Mouse (Mus musculus) testis, adult 2 months (tissue): Measurements from ENCODE around the gene Prdm5. TPM values are rescaled to one million over a fixed set of nuclear protein-coding genes. Genes with fewer than 3 reads are reported as not detected.

Experiments used
- H3K27ac ChIP-seq: fragments of 200-500 bp; 2 replicates; pipeline ENCODE4 v1.5.1; 2012; ENCODE audit warnings: low read depth, low read length; ENCODE audit not compliant: control insufficient read depth, insufficient read depth
- H3K27me3 ChIP-seq: fragments of 200-500 bp; 2 replicates; pipeline ENCODE4 v1.6.1; 2012; ENCODE audit warnings: mild to moderate bottlenecking, low read length, moderate library complexity; ENCODE audit not compliant: control insufficient read depth, insufficient read depth
- H3K36me3 ChIP-seq: fragments of 200-500 bp; 2 replicates; pipeline ENCODE4 v1.6.1; 2012; ENCODE audit warnings: mild to moderate bottlenecking, low read length; ENCODE audit not compliant: control insufficient read depth, insufficient read depth
- H3K4me1 ChIP-seq: fragments of 200-500 bp; 2 replicates; pipeline ENCODE4 v1.6.1; 2012; ENCODE audit warnings: low read length; ENCODE audit not compliant: control insufficient read depth, insufficient read depth
- H3K4me3 ChIP-seq: fragments of 200-500 bp; 2 replicates; pipeline ENCODE4 v1.5.1; 2012; ENCODE audit warnings: low read depth, mild to moderate bottlenecking, low read length, moderate library complexity, mixed read lengths; ENCODE audit not compliant: control insufficient read depth
- CTCF ChIP-seq: fragments of 200-500 bp; IDR thresholded peaks from 2 replicates; pipeline ENCODE4 v1.5.1; 2012; ENCODE audit warnings: low read depth, mild to moderate bottlenecking, inconsistent platforms, low read length, moderate library complexity; ENCODE audit not compliant: control insufficient read depth, insufficient read depth, insufficient replicate concordance
- POLR2A ChIP-seq: fragments of 200-500 bp; IDR thresholded peaks from 2 replicates; pipeline ENCODE4 v1.6.1; 2012; ENCODE audit warnings: low read depth, mild to moderate bottlenecking, inconsistent platforms, low read length, moderate library complexity; ENCODE audit not compliant: control insufficient read depth
- polyA plus RNA-seq: library from polyadenylated mRNA; depleted of rRNA; stranded (reverse); fragments of >200 nt; gene quantifications from 2 replicates; pipeline ENCODE4 v1.2.3, GENCODE M21; 2012; rRNA removed

The Prdm5 gene
- polyA plus RNA-seq, 1 experiment: 1.4 TPM

- no peak for TF ChIP-seq POLR2A
- no peak for TF ChIP-seq CTCF
- Histone ChIP-seq H3K27me3 (no peaks in the 10 kb centered on the region), H3K27ac (no peak overlapping the region), H3K4me3 (no peak overlapping the region), H3K36me3 (no peaks in the 10 kb centered on the region), H3K4me1 (no peaks in the 10 kb centered on the region)
Observed at GRCm38 (mm10) chr6:65933177-65933576, 154.4 kb downstream of the Prdm5 start.

- no peak for TF ChIP-seq CTCF
- no peak for TF ChIP-seq POLR2A
- H3K27ac ChIP-seq: no peak overlapping the region
- no peaks in the 10 kb centered on the region for H3K4me1 ChIP-seq
- no peak overlapping the region for H3K4me3 ChIP-seq
- no peaks in the 10 kb centered on the region for H3K36me3 ChIP-seq
- H3K27me3 ChIP-seq: no peaks in the 10 kb centered on the region
Observed at GRCm38 (mm10) chr6:65935566-65936281, 156.9 kb downstream of the Prdm5 start.

GRCm38 (mm10) chr6:65950492-65950891 lies 171.7 kb downstream of the Prdm5 start:
- Histone ChIP-seq H3K4me3 (no peak overlapping the region), H3K27me3 (no peaks in the 10 kb centered on the region), H3K4me1 (peaks cover 6% of the 10 kb centered on the region), H3K36me3 (no peaks in the 10 kb centered on the region), H3K27ac (no peak overlapping the region)
- TF ChIP-seq POLR2A (no peak), CTCF (no peak)

DNA sequence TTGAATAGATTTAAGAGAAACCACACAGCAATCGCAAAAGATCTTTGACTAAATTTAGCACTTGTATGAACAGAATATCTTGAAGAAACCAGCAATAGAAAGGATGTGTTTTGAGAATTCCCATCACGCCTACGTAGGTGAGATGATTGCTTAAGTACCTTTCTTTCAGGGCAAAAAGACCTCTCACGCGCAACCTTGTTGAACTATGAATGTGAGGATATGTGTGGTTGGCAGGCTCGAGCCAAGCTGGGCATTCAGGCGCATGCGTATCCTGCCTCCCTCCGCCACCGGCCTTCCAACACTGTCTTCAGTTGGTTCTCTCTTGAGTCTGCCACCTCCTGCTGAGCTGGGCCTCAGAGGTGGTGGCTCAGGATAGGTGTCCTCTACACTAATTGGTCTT lies 173.5 kb downstream of the Prdm5 start, which contains the start of gene 4930544G11Rik:
TSS of gene 4930544G11Rik (plus strand) at position 301 of the 400 bp plus-strand sequence.
- Histone ChIP-seq H3K4me1 (peaks cover 6% of the 10 kb centered on the region), H3K27me3 (no peaks in the 10 kb centered on the region), H3K4me3 (peak within 1 kb of the TSS; percentile 90), H3K27ac (peak within 1 kb of the TSS; percentile 90), H3K36me3 (no peaks in the 10 kb centered on the region)
- TF ChIP-seq CTCF: no peak
- TF ChIP-seq POLR2A: peak; percentile 84; the same call in 1 of the 2 replicates

DNA sequence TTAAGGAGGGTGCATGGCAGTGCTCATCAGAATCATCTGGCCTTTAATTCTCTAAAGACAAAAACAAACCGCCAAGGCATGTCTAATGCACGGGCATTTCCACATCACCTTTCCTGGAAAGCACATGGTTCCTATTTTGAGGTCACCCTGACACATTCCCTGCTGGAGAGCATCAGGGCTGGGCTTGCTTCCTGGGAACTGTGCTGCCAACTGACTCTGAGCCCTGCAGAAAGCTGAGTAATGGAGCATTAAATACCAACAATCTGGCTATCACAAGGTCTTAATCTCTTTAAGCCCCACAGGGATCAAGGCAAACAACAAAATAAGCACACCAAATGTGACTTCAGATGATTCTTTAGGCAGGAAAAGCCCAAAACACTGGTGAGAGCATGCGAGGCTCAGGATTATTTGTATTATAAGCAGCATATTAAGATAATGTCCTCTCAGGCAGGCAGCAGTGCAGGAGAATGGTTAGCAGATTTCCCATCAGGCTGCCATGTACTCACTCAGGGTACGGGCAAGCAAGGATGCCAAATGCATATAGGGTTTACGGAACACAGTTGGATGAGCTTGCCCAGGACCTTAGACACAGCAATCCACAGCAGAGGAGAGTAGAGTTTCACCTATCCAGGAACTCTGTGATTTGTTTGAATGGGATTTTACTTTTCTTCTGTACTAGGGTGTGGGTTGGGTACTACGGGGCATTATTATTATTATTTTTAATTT lies 190.8 kb downstream of the Prdm5 start:
- TF ChIP-seq CTCF (no peak), POLR2A (no peak)
- Histone ChIP-seq H3K27ac (no peak overlapping the region), H3K36me3 (no peaks in the 10 kb centered on the region)

DNA sequence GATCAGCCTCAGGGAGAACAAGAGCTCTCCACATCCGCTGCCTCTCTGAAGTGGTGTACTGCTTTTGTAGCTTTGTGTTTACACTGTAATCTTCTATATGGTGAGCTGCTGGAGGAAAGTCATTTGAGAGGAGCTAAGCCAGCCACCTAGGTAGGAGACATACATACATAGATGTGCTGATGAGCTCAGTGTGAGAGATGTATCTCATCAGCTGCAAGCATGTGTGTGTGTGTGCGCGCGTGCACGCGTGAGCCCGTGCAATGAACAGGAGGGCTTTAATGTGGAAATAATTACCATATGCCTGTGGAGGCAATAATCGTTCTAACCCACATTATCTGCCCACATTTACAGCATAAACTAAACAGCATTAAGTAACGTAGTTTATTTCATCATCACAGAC lies 191.6 kb downstream of the Prdm5 start:
- Histone ChIP-seq H3K27ac (no peak overlapping the region), H3K4me3 (no peak overlapping the region), H3K4me1 (no peaks in the 10 kb centered on the region), H3K36me3 (no peaks in the 10 kb centered on the region), H3K27me3 (no peaks in the 10 kb centered on the region)
- TF ChIP-seq CTCF (no peak), POLR2A (no peak)

More for the DNA sequence above, 190.8 kb downstream of the Prdm5 start:
- H3K4me1 ChIP-seq: no peaks in the 10 kb centered on the region
- H3K4me3 ChIP-seq: no peak overlapping the region
- no peaks in the 10 kb centered on the region for H3K27me3 ChIP-seq

Other genes with a start within 250 kb of the Prdm5 start
- gene Ndnf, start 107.4 kb upstream of the Prdm5 start, polyA plus RNA-seq: 0.01 and 0.08 TPM in 2 replicates
- 148 and 179 TPM in 2 replicates for gene 4930544G11Rik, start 173.6 kb downstream of the Prdm5 start, polyA plus RNA-seq